Mouse (Mus musculus): ENCODE results near the gene E2f4.

Gene E2f4

GRCm38 (mm10) chr8:105315073-105315769, 17.8 kb downstream of the E2f4 start:
- DNase-seq (ENCODE audit: low spot score), result no peak

DNA sequence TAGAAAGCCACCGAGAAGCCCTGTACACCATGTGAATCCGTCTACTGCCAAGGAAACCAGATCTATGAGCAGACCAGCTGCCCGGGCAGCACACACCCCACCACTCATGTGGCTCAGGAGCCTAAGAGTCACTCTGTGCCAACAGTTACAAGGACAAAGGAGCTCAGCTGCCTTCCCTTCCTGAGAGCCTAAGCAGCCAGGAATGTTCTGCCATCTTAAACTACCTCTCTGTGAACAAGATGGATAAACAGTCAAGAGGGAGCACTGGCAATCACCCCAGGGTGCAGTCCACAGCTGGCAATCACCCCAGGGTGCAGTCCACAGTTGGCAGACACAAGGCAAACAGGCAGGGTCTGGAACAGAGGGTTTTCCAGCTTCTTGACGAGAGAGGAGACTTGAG, 20.5 kb downstream of the E2f4 start:
- no peak for DNase-seq (ENCODE audit: low spot score)

- DNase-seq (ENCODE audit: low spot score), result no peak
These were observed 21.3 kb downstream of the E2f4 start for GRCm38 (mm10) chr8:105318662-105319190.

GRCm38 (mm10) chr8:105323183-105323582, 25.7 kb downstream of the E2f4 start:
- no peak for DNase-seq (ENCODE audit: low spot score)

- no peak for DNase-seq (ENCODE audit: low spot score)
These were observed 28.2 kb downstream of the E2f4 start for GRCm38 (mm10) chr8:105325641-105326093.

DNA sequence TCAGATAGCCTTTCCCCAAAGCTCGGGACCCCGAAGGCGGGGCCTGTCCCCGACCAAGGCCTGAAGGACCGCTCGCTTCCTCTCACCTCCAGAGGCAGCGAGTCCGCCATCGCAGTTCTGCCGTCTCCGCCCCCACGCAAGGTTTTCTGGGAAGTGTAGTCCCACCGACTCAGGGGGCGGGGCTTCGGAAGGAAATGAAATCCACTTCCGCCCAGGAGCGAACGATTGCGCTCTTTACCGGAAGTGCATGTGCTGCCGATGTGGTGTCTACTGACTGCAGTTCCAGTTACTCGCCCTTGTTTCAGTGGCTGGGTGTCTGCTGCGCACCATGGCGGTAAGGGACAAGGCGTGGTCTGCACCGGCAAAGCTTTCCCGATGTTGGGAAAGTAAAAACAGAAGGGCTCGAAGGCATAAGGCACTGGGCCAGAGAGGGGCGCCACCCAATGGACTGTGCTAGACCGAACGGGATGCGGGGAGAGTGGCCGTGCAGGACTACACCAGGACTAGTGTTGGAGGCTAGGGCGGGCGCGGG, 28.7 kb downstream of the E2f4 start, which contains the start of the genes Lrrc29 and Tmem208:
Lrrc29 (minus strand) TSS at position 138 of the 532 bp plus-strand sequence.
Tmem208 (plus strand) TSS at position 214 of the 532 bp plus-strand sequence.
- DNase-seq (ENCODE audit: low spot score), result peak; percentile 96

- no peak for DNase-seq (ENCODE audit: low spot score)
These were observed 29.5 kb downstream of the E2f4 start for GRCm38 (mm10) chr8:105326968-105327367.

DNA sequence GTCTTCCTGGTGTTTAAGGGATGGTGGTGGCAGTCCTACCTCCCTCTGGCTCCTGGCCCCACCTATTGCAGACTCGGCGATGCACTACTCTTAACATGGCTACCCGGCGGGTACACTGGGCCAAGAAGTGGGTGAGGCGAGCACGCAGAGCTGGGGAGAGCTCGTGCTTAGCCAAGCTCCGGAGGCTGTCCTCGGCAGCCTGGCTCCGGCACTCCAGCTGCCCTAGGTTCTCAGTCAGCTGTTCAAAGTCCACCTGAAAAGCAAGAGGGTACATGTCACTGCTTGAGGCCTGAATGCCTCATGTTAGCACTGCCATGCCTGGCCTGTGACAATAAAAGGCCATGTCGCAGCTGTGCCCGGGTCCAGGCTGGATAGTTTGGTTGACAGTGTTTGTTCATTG, 32.9 kb downstream of the E2f4 start:
- no peak for DNase-seq (ENCODE audit: low spot score)

DNA sequence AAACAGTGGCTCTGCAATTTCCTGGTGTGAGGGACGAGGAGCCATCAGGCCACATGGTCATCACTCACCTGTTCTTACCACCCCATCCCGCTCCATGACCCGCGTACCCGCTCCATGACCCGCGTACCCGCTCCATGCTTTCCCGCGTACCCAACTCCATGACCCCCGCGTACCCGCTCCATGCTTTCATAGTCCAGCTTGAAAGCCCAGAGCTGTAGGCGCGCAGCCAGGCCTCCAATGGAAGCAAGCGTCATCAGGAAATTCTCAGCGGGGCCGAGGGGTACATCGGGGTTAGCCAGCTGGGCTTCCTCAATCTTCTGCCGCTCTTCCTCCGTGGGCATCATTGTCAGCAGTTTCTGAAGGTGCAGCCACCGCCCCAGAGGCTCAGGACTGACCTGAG, 34.0 kb downstream of the E2f4 start:
- no peak for DNase-seq (ENCODE audit: low spot score)

- DNase-seq (ENCODE audit: low spot score), result no peak
These were observed 34.5 kb downstream of the E2f4 start for GRCm38 (mm10) chr8:105331931-105332330.

DNA sequence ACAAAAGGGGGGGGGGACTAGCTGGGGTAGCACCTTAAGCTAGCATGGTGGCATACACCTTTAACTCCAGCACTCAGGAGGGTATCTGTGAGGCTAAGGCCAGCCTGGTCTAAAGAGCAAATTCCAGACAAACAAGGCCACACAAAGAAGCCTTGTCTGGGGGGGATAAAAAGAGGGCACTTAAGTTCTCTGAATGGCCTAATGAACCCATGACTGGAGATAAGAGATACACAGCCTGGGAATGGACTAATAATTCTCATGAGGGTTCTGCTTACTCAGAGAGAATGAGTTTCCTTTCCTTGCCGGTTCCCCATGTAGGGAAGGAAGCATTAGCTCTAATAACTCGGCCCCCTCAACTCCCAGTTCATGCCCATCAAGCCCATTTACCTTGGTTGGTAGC, 35.1 kb downstream of the E2f4 start:
- DNase-seq (ENCODE audit: low spot score), result no peak

- DNase-seq (ENCODE audit: low spot score), result no peak
These were observed 39.1 kb downstream of the E2f4 start for GRCm38 (mm10) chr8:105336373-105337130.

DNA sequence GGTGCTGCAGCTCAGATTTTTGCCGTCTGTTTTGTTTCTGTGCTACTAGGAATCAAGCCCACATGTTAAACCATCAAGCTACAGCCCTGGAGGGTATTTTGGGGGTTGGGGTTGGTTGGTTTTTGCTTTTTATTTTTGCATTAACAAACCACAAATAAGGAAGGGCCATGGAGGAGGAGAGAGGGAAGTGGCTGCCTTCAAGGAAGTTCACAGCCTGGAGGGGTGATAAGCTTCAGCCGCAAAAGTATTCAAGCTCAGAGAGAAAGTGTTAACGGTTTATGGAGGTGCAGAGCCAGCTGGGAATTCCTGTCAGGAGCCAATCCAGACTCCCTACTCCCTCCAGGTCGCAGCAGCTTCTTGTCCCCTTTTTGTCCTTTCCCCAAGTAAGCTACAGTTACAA, 41.5 kb downstream of the E2f4 start:
- no peak for DNase-seq (ENCODE audit: low spot score)

DNA sequence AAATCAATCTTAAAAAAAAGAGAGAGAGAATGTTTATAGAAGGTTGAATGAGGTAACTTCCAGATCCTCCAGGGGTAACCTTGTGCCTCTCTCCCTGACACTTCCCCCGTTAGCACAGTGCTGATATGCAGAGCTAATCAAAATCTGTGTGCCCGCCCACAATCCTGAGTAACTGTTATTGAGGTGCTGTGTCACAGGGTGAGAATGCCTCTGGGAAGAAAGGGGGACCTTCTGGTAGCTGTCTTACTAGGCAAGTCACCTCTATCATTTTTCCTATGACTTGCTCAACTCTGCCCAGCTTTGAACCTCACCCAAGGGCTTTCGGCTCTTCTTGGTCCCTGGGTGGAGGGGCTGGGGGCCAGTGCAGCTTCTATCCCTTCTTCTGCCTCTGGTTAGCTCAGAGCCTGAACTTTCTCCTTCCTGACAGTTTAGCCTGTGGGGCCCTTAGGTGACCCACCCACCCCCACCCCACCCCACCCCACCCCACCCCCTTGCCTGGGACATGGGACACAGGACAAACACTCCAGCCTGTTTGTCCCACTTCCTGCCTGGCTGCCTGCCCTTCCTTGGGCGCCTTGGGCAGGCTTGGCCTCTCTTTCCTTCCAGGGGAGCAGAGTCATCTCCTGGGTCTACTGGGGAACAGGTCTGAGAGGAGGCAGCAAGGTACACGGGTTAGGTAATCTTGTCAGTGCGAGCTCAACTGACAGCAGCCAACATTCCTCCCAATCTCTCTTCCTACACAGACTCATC, 42.6 kb downstream of the E2f4 start:
- DNase-seq (ENCODE audit: low spot score), result no peak

DNA sequence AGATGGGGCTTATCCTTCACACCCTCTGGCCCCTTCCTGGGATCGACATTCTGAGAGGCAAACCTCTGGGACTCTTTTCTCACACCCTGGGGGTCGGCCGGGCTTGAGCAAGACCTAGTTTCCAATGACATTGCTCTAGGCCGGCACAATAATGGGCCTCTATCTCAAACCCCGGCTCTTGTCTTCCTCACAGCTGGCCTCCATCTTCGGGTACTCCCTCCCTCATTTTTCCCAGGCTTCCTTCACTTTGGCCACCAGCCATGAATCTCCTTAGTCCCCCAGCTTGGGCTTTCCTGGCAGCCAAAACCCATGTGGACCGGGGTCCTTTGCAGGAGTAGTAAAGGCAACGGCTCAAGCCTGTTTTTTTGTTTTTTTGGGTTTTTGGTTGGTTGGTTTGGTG, 43.9 kb downstream of the E2f4 start:
- no peak for DNase-seq (ENCODE audit: low spot score)

GRCm38 (mm10) chr8:105342768-105343167, 45.3 kb downstream of the E2f4 start:
- no peak for DNase-seq (ENCODE audit: low spot score)

GRCm38 (mm10) chr8:105343791-105344574, 46.5 kb downstream of the E2f4 start:
- no peak for DNase-seq (ENCODE audit: low spot score)

DNA sequence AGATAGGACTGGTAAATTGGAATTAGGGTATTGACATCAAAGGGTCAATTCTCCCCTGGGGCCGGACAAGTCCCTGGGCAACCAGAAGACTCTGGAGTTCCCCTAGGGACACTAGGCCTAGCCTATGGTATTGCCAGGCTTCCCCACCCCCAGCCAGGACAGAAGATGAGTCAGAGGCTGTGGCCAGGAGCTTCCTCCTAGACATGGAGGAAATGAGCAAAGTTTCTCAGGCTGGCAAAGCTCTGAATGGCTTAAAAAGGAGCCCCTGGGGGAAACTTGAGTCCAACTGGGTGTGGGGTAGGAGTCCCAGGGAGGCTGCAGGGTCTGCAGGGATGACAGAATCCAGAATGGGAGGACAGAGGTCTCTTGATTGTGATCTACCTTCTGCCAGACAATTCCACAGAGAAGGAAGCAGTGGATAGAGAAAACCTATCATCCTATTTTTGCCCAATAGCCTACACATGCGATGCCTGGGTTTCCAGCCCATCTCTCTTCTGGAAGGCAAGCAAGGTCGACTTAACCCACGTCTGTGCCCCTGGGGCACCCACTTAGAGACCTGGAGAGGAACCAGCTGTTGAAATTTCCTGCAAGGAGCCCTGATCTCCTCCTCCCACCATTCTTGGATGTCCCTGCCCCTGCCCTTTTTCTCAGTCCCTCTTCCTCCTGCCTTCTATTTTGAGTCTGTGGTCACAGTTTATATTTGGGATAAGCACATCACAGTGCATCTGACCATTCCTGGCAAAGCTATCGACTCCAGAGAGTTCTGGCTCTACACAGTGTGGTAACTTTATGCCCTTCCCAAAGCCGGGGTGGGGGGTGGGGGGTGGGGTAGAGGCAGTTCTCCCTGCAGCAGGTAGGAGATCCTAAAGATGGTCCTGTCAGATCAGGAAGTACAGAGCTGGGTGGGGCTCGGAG, 47.9 kb downstream of the E2f4 start:
- no peak for DNase-seq (ENCODE audit: low spot score)

DNA sequence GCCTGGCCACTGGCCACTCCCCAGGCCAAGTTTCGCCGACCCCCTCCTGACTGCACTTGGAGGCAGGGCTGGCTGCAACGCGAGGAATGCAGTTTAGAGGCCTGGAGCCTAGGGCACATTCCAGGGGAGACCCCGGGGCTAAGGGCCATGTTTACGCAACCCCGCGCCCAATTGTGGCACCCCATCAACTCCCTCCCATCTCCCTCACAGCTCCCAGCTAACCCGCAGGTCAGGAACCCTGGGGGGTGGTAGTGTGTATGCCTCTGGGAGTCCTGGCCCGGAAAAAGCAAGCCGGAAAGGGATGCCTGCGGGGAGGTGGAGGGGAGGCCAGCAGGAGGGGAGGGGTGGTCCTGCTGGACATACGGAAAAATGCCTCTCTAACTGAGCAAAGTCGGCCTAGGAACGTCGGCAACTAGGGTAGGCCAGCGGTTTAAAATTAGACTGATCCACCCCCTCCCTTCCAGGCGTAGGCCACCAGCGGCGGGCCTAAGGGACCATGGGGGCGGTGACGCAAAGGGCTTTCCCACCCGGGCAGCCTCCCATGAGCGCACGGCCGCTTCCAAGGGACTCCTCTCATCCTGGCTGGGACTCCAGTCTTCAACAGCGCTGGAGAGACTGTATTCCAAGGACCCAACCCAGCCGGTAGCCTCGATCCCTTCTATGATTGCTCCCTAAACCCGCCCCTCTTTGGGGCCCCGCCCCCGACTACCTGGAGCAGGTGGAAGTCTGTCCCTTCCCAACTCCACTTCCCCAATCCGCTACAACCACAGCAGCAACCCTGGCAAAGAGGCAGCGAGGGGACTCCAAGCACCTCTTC, 49.4 kb downstream of the E2f4 start:
- peak; percentile 85 for DNase-seq (ENCODE audit: low spot score)

All from yolk sac, embryonic 10.5 days (tissue).